Mouse (Mus musculus) CD8-positive naive resting alpha-beta T cell, adult 2 months (primary cell): ENCODE results near the gene Sco1.

Experiments used
- DNase-seq, 2 experiments: peaks; one replicate each; pipeline ENCODE4 v3.0.0; 2022; ENCODE audit warnings: low read depth in 2 of 2, low spot score in 2 of 2

Gene Sco1

GRCm38 (mm10) chr11:67040483-67040882, 12.0 kb upstream of the Sco1 start:
- DNase-seq: no peak

GRCm38 (mm10) chr11:67043007-67043406, 9.5 kb upstream of the Sco1 start:
- no peak for DNase-seq

DNA sequence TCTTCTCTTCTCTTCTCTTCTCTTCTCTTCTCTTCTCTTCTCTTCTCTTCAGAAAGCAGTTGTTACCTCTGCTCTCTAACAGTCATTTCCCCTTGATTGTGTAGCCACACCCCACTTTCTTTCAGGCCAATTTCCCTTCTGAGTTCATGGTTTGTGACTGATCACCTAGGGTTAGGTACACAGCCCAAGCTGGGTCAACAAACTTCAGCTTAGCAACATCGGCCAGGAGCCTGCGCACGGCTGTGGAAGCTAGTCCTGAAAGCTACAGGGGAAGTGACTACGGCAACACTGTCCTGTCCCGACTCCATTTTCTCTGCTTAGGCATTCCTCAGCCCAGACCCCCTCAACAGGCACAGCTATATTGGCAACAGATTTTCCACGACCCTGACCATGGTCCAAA, 7.5 kb upstream of the Sco1 start:
- DNase-seq: no peak

DNA sequence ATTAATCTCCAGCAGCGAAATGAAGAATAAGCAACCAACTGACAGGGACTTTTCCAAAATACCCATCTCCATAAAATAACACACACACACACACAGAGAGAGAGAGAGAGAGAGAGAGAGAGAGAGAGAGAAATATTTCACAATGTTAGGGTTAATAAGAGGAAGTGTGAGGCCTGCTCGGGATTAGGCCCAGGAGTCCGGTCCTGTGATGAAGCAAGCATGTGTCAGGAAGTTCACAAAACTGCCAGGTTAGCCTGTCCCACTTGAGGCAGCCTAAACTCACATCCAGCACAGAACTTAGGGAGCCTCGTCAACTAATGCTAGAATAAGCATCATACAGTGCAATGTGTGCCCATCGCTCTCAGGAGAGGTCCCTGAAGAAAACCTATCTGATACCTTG, 5.3 kb upstream of the Sco1 start:
- no peak for DNase-seq

- no peak for DNase-seq
Observed at GRCm38 (mm10) chr11:67048496-67048895, 4.0 kb upstream of the Sco1 start.

GRCm38 (mm10) chr11:67049256-67049655, 3.2 kb upstream of the Sco1 start:
- DNase-seq: no peak

DNA sequence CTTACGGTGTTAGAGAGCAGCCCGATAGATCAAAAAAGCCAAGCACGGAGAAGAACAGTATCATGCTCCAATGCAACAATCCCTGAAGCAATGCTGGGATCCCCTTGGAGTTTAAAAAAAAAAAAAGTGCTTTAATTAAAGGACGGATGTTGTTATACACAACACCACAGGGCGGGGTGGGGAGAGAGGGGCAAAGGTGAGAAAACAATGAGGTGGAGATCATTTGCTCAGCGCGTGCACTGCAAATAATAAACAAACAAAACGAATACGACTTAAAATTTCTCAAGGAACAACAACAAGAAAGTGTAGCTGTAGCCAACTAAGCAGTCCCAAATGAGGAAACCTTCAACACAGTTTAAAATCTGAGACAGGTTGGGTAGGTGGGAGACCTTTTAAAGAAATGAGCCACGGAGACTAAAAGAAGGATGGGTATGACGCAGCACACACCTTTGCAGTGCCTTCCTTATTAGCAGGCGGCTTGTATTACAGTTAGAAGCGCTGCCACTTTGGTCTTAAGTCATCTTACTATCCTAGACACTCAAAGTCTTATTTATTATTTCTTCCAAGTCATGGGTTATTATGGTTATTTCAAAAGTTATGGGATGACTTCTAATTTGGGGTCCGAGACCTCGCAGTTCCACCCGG, 672 bp upstream of the Sco1 start:
- no peak for DNase-seq

DNA sequence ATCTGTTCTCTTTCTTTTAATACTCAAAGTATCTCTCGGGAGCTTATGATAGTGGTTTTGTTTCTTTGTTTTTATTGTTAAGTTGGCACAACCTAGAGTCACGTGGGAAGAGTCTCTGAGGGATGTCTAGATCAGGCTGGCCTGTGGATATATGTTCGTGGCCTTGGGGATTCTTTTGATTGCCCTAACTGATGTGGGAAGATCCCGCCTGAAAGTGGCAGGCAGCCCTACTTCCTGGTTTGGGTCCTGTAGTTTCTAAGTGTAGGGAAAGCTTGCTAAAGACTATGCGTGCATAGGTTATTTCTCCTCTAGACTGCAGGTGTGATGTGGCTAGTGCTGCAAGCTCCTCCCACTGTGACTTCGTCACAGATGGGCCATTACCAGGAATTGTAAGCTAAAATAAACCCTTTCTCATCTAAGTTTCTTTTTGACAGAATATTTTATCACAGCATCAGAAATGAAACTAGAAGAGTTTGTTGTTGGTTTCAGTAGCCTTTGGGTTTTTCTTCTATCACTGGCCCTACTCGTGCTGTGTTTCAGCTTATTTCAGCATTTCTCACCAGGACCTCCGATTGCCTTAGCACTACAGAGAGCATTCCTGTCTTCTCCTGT, 2.4 kb downstream of the Sco1 start:
- no peak for DNase-seq

GRCm38 (mm10) chr11:67061311-67061710, 8.8 kb downstream of the Sco1 start:
- DNase-seq: no peak

DNA sequence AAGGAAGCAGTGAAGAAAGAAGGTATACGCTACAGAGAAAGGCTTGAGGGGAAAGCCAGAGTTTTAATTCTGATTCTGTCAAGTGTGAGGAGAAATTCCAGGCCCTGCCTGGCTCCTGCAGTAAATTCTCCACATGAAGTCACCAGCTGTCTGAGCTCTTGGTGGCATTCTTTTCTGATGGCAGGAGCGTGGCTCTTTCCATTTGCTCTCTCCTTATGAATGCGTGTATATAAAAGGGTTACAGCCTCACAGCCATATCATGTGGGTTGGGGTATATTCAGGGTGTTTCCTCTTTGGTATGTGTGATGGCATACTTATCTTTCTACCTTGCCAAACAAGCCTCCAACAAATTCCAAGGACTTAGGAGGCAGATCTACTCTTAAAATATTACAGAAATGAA, 10.3 kb downstream of the Sco1 start:
- no peak for DNase-seq

DNA sequence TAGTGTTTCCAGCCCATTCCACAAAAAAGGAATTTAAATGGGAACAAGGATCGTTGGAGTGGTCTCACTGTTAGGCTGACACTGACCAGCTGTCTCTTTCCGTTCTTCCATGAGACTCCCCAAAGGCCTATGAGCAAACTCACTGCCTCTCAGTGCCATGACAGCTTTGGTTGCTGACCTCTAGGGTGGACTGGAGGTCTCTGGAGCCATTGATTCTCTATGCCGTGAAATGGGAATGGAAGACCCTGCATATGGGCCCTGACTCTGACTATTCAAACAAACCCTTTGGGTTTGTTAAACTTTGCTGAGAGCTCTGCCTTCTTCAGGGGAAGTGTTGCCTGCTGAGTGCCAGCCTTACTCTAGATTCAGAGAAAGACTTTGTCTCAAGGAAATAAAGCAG, 15.3 kb downstream of the Sco1 start:
- no peak for DNase-seq

GRCm38 (mm10) chr11:67072615-67073130, 20.2 kb downstream of the Sco1 start:
- DNase-seq: no peak

DNA sequence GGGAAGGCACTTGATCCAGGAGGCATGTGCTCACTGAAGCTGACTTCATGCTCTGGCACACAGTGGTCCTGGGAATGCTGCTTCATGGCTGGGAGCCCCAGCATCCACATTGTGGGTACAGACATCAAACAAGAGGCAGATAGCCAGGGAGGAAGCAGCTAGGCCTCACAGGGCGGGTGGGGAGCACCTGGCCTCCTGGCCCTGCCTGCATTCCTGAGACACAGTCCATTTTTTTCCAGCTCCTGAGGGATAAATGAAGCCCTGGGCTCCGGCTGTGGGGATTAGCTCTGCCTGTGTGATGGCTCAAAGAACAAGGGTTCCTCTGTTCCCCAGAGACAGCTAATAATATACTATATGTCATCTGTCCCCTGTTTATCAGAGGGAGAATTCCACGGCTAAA, 22.6 kb downstream of the Sco1 start:
- no peak for DNase-seq

- no peak for DNase-seq
Observed at GRCm38 (mm10) chr11:67076781-67077180, 24.3 kb downstream of the Sco1 start.

DNA sequence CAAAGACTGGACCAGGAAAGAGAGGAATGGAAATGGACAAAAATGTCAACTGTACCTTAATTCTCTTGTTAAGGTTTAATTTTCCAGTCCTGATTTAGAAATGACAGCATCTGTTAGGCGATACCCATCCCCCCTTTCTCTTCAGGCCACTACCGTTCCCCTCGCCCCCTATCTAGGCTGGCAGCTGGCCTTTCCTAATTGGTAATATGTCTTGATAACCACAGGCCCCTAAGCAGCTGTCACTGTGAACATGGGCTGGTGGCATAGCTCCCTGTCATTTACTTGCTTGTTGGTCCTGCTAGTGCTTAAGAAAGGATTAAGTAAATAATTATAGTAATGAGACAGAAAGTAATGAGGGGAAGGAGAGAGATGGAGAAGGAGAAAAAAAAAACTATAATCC, 25.0 kb downstream of the Sco1 start:
- DNase-seq: no peak

DNA sequence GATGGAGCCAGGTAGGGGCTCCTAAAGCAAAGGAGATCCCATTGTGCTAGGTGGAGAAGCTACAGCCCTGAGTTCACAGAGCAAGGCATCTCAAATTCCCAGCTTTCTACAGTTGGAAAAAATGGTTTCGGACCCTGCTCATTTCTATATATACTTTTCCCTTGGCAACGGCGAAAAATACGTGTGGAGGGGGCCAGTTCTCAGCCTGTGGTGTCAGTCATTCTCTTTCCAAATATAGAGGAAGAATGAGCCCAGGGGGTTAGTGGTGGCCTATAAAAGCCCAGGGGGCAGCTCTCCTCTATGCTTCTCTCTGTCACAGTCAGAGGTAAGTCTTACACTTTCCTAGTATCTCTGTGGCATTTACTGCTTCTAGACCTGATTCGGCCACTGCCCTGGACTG, 25.5 kb downstream of the Sco1 start, which contains the start of gene Myh3:
Myh3 (plus strand) TSS at position 301 of the 400 bp plus-strand sequence.
- no peak for DNase-seq

- DNase-seq: no peak
Observed at GRCm38 (mm10) chr11:67078888-67079287, 26.4 kb downstream of the Sco1 start.

DNA sequence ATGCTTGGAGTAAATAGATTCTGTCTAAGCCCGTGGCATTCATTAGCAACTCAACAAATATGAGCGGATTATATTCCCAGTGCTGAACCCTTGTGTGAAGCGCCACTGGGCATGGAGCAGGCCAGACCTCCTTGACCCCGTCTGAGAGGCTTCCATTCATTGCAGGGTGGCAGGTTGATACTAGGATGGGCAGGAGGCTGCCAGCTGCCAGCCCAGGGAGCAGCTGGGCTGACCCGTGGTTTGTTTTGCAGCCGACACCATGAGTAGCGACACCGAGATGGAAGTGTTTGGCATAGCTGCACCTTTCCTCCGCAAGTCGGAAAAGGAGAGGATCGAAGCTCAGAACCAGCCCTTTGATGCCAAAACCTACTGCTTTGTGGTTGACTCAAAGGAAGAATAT, 27.3 kb downstream of the Sco1 start:
- no peak for DNase-seq

DNA sequence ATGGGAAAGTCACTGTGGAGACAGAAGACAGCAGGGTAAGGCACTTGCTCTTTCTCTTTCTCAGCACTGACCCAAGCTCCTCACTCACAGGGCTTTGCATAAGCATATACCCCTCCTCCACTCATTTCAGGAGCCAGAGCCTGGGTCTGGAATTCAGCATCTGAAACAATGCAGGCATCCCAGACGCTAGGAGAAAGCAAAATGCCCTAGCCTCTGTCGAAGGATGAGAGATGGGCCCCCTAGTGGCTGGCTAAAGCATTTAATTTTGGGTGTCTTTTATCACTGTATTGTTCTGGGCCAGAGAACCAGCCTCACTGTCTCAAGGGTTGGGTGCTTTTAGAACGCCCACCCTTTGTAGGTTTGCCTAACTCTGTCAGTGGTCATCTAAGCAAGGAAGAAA, 27.7 kb downstream of the Sco1 start:
- peak; percentile 8 to 35 for DNase-seq

GRCm38 (mm10) chr11:67081125-67081649, 28.7 kb downstream of the Sco1 start:
- DNase-seq: no peak

DNA sequence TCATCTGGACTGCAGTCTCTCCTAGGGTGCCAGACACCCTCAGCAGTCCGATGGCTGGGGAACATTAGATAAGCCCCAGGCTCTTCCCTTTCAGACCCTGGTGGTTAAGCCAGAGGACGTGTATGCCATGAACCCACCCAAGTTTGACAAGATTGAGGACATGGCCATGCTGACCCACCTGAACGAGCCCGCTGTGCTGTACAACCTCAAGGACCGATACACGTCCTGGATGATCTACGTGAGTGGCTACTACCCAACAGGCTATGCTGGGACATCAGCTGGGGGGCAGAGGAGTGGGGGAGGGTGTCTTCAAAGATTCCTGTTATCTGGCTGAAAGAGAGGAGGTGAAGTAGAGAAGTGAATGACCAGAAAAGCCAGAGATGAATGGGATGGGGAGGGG, 29.7 kb downstream of the Sco1 start:
- no peak for DNase-seq

DNA sequence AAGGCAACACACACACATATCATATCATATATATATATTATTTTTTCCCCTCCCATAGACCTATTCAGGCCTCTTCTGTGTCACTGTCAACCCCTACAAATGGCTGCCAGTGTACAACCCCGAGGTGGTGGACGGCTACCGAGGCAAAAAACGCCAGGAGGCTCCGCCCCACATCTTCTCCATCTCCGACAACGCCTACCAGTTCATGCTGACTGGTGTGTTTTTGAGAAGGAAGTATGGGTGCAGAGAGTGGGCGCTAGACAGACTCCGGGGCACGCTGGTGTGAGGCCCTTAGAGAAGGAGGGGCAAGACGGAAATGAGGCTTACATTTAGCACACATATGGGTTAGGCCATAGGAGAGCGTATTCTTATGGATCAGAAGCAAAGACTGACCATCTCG, 30.3 kb downstream of the Sco1 start:
- no peak for DNase-seq

GRCm38 (mm10) chr11:67083239-67083638, 30.8 kb downstream of the Sco1 start:
- no peak for DNase-seq
